Mouse (Mus musculus): ENCODE measurements around the gene Acsf3. TPM values are rescaled to one million over a fixed set of nuclear protein-coding genes. Genes with fewer than 3 reads are reported as not detected.

The Acsf3 gene
- polyA plus RNA-seq (2017; shearing (Covaris generic)) = 3.6 TPM

GRCm38 (mm10) chr8:122775285-122776155 lies at the start of gene Acsf3:
Acsf3 (plus strand) TSS chr8:122775486.

GRCm38 (mm10) chr8:122847829-122848561 lies 72.7 kb downstream of the Acsf3 start, which contains the start of gene Cdh15:
Cdh15 (plus strand) TSS chr8:122847966.

Other genes starting within 250 kb of the Acsf3 start
- 24.9 TPM for gene Piezo1, start 224.2 kb upstream of the Acsf3 start, polyA plus RNA-seq (2017; shearing (Covaris generic))
- 84.7 TPM for gene Cdt1, start 207.5 kb upstream of the Acsf3 start, polyA plus RNA-seq (2017; shearing (Covaris generic))
- gene Aprt, start 198.6 kb upstream of the Acsf3 start, polyA plus RNA-seq (2017; shearing (Covaris generic)) = 129 TPM
- gene Galns, start 164.0 kb upstream of the Acsf3 start, polyA plus RNA-seq (2017; shearing (Covaris generic)) = 8.7 TPM
- gene Trappc2l, start 163.8 kb upstream of the Acsf3 start, polyA plus RNA-seq (2017; shearing (Covaris generic)) = 34.3 TPM
- not detected for gene Pabpn1l, start 152.7 kb upstream of the Acsf3 start, polyA plus RNA-seq (2017; shearing (Covaris generic))
- gene Cbfa2t3, start 76.4 kb upstream of the Acsf3 start, polyA plus RNA-seq (2017; shearing (Covaris generic)) = not detected
- not detected for gene Cdh15, start 72.5 kb downstream of the Acsf3 start, polyA plus RNA-seq (2017; shearing (Covaris generic))

Measured in naive thymus-derived CD4-positive, alpha-beta T cell, adult 5 months (primary cell).